Mouse (Mus musculus) left cerebral cortex, adult 18-20 months (tissue): ENCODE results near the gene Dbndd2. TPM values are rescaled to one million over a fixed set of nuclear protein-coding genes. Genes with fewer than 3 reads are reported as not detected.

Experiments
- DNase-seq, 2 experiments: peaks; one replicate each; pipeline ENCODE4 v3.0.0; 2021 to 2022; ENCODE audit warnings: low spot score in 2 of 2, mixed read lengths in 1 of 2
- total RNA-seq, 2 experiments: library from RNA; stranded (reverse); gene quantifications; 2 replicates each; pipeline ENCODE4 v1.2.3; 2021

Gene Dbndd2
- total RNA-seq, 2 experiments from 2014 or later, result 108 to 126 TPM

DNA sequence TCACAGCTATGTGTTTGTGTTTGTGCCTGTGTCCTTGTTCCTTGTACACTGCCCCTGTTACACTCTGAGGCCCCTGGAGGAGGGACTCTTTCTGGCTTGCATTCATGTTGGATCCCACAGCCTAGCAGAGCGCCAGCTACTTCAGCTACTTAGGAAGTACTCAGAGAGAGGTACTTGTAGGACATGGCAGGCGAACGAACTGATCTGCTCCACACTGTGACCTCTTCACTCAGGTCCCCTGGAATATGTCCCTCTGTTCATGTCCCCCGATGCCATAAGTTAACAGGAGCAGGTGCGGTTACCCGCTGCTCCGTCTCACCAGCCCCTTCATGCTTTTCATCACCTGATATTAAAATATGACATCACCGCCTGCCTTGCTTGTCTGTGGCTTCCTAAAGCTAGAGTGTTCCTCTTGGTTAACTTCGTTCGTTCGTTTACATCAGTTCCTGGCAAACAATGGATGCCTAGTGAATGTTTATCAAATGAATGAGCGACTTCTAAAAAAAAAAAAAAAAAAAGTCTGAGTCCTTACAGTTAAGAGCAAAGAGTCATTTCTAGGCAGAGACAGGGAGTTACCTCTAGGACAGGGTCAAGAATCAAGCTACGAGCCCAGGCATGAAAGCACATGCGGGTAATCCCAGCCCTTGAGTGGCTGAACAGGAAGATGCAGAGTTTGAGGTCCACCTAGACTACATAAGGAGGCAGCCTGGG lies 32.7 kb upstream of the Dbndd2 start:
- DNase-seq, result no peak

- DNase-seq, result no peak
Measured at GRCm38 (mm10) chr2:164453887-164454500, 31.9 kb upstream of the Dbndd2 start.

- peak; percentile 89 to 91 for DNase-seq
Measured at GRCm38 (mm10) chr2:164454846-164455245, 31.1 kb upstream of the Dbndd2 start.

GRCm38 (mm10) chr2:164455421-164456190 lies 30.3 kb upstream of the Dbndd2 start:
- DNase-seq, result no peak

GRCm38 (mm10) chr2:164456413-164456812 lies 29.5 kb upstream of the Dbndd2 start:
- no peak for DNase-seq

DNA sequence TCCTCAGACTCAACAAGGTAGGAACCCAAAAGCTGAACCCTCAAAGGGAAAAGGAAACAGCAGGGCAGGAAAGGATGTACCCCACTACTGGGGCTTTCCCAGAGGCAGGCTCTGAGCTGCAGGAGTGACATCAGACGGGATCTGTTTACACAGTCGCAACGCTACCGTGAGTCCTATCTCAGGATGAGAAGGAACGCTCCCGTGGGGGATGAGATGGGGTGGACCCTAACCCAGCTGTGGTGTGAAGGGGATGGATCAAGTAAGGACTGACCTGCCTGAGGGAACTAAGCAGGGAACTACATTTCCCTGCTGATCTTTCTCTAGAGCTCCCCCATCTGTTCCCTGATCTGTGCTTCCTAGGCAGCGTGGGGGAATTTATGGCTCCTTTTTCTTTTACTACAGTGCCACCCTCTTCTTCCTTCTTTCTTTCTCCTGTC lies 29.0 kb upstream of the Dbndd2 start, which contains the start of gene Sys1:
Gene Sys1 (plus strand): TSS at position 101 of the 437 bp plus-strand sequence.
- peak in 1 of 2 experiments; percentile 31 for DNase-seq

DNA sequence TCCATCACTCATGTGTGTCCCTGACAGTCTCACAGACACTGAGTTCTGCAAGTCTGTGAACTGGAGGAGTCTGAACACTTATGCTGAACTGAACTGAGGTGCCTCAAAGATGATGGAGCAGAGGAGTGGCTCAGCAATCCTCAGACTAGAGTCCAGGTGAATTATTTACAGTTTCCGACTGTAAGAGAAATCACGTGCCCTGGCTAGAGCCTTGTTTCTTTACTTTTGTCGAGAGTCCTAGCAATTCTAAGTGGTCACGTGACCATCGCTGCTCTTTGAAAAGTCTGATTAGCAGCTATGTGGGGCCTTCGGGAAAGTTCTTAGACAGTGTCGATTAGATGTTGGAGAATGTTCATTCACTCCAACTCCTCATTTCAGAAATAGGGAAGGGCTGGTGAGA lies 28.0 kb upstream of the Dbndd2 start:
- no peak for DNase-seq

DNA sequence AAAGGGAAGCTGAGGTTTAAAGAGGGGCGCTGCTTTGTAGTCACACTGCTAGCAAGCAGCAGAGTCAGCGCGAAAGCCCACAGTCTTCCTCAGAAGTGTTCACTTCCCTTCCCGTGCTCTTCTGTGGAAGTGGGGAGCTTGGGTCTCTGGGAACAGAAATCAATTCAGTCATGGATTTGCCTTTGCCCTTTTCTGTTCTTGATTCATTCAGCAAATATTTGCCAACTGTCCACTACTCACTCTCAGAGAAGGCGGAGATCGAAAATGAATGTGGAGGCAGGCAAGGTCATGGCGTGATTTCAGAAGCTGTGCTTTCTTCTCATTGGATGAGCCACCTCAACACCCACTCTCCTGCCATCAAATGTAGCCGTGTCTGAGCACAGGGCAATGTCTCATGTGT lies 27.4 kb upstream of the Dbndd2 start:
- DNase-seq, result no peak

GRCm38 (mm10) chr2:164460745-164461551 lies 25.0 kb upstream of the Dbndd2 start, which contains the start of gene Gm20458:
Gene Gm20458 (plus strand): TSS chr2:164460967.
- peak; percentile 97 for DNase-seq

- DNase-seq, result no peak
Measured at GRCm38 (mm10) chr2:164465161-164465560, 20.7 kb upstream of the Dbndd2 start.

GRCm38 (mm10) chr2:164466787-164467186 lies 19.1 kb upstream of the Dbndd2 start:
- DNase-seq, result no peak

- DNase-seq, result peak; percentile 35 to 59
Measured at GRCm38 (mm10) chr2:164470254-164470653, 15.7 kb upstream of the Dbndd2 start.

- no peak for DNase-seq
Measured at GRCm38 (mm10) chr2:164473624-164474023, 12.3 kb upstream of the Dbndd2 start, which contains the start of gene Trp53tg5. Gene Trp53tg5 (minus strand): TSS chr2:164473724.

DNA sequence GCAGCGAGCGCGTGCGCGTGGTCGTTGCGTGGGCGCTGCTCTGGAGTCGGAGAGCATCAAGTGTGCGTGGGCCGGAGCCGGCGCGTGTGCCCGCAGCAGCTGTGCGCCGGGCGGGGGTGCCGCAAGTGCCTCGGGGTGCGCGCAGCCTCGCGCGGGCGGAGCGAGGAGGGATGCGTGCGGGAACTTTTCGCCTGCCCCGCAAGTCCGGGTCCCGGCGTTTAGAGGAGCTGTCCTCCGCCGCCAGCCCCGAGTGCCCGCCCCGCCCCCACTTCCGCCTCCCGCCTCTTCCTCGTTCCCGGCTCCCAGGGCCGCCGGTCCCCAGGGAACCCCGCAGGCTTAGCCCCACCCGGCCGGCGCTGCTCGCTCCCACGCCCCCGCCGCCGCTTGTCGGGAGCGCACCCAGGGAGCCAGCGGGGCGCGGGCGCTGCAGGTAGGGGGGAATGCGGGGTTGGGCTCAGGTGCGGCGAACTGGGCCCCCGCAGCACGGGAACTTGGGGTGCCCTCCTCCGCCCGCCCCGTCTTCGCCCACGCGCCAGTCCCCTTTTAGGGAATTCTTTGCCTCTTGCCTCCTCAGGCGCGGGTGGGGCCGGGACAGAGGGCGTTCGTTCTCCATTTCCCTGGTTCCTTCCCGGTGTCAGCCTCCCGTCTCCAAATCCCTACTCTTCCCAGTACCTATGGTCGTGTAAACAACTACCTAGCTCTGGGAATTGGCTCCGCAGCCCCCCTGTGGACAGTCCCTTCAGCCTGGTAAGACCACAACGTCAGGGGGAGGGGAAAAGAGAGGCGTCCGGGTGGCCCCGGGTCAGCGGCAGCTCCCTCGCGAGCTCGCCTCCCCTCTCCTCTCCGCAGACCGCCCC lies 580 bp downstream of the Dbndd2 start:
- DNase-seq, result peak; percentile 77 to 90

DNA sequence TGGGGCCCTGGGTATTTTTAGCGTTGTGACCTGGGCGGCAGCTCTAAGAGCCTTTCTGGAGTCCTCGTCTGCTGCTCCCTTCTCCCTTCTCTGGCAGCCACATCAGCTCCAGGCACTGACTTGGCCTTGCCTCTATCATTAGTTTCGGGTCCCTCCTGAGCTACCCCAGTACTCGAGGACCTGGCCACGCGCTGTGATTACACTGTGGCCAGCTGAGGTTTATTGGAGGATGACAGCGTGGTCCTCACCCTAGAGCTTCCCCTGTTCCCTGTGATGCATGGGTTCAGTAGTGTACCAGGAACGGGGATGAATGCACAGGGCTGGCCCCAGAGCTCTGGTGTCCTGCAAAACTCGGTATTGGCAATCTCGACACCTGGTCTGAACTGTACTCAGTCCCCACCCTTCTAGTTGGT lies 1.2 kb downstream of the Dbndd2 start:
- peak in 1 of 2 experiments; percentile 18 for DNase-seq

DNA sequence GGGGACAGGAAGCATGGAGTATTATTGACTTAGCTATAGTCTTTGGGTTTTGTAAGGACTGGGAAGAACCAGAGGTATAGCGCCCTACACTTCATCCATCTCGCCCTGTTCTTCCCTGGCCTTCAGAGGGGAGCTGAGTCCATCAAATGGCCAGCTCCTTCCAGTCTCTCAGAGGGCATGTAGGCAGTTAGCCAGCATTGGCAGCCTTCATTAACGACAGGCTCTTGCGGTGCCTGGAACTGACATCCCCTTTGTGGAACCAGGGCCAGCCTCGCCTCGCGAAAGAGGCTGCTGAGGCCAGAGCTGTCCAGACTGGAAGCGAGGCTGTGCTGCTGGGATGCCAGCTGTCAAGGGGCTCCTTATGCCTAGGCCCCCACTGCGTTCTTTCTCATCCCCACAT lies 1.9 kb downstream of the Dbndd2 start:
- peak; percentile 50 to 59 for DNase-seq

- DNase-seq, result no peak
Measured at GRCm38 (mm10) chr2:164494126-164494525, 8.2 kb downstream of the Dbndd2 start.

- no peak for DNase-seq
Measured at GRCm38 (mm10) chr2:164496331-164496730, 10.4 kb downstream of the Dbndd2 start.

GRCm38 (mm10) chr2:164496847-164497690 lies 11.2 kb downstream of the Dbndd2 start, which contains the start of gene Pigt:
Gene Pigt (plus strand): TSS chr2:164497520.
- DNase-seq, result peak; percentile 90 to 92
